Mouse (Mus musculus) cortical plate, adult 2 months (tissue): ENCODE measurements around the gene Vps72.

Experiments
- CTCF ChIP-seq: fragments of 200-500 bp; IDR thresholded peaks from 2 replicates; pipeline ENCODE4 v1.5.1; 2011; ENCODE audit warnings: mild to moderate bottlenecking, control low read depth, low read length; ENCODE audit not compliant: insufficient read depth; ENCODE audit errors: extremely low read depth
- POLR2A ChIP-seq: fragments of 200-500 bp; IDR thresholded peaks from 2 replicates; pipeline ENCODE4 v1.6.1; 2011; ENCODE audit warnings: mild to moderate bottlenecking, low read length, control low read depth; ENCODE audit not compliant: insufficient read depth; ENCODE audit errors: extremely low read depth

DNA sequence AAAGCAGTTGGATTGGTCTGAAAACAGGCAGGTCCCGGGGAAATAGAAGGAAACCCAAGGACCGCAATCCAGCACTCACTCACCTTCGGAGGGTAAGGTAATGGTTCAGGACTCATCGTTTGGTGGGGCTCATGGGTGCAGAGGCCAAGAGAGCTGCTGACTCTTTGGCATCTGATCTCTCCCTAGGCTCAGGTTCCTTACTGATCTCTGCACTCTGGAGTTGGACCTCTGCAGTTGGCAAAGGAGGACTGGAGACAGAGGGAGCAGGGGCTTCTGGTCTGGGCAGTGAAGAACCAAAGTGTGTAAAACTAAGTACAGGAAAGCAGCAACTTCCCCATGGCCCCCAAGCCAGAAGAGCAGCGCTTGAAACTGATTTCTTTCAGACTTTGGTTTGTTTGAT lies 19.3 kb downstream of the Vps72 start:
- TF ChIP-seq CTCF: no peak
- no peak for TF ChIP-seq POLR2A
